Mouse (Mus musculus) T-helper 1 cell (primary cell): Measurements from ENCODE around the gene Smg9.

Experiments
- in situ Hi-C: fragments of 300-600 bp; cut with MboI, MseI; formaldehyde crosslinking; loops from one replicate; pipeline ENCODE4 v1.15.1; 2025; ENCODE audit warnings: high pct_unique_total_duplicates

Gene Smg9

GRCm38 (mm10) chr7:24439891-24440290, 40.5 kb downstream of the Smg9 start:
- in situ Hi-C loops = no loop called here

- in situ Hi-C loops = no loop called here
Observed at GRCm38 (mm10) chr7:24441785-24442184, 42.4 kb downstream of the Smg9 start.

GRCm38 (mm10) chr7:24442313-24442712, 42.9 kb downstream of the Smg9 start:
- in situ Hi-C loops = no loop called here

GRCm38 (mm10) chr7:24445266-24445926, 46.0 kb downstream of the Smg9 start:
- in situ Hi-C loops = no loop called here

- in situ Hi-C loops = no loop called here
Observed at GRCm38 (mm10) chr7:24446697-24447340, 47.4 kb downstream of the Smg9 start.

- in situ Hi-C loops = no loop called here
Observed at GRCm38 (mm10) chr7:24448782-24449517, 49.5 kb downstream of the Smg9 start.

- in situ Hi-C loops = no loop called here
Observed at GRCm38 (mm10) chr7:24450585-24451017, 51.2 kb downstream of the Smg9 start.

- in situ Hi-C loops = no loop called here
Observed at GRCm38 (mm10) chr7:24451855-24452311, 52.5 kb downstream of the Smg9 start, which contains the start of gene Irgc1. TSS of gene Irgc1 (minus strand) at chr7:24452297.

- in situ Hi-C loops = no loop called here
Observed at GRCm38 (mm10) chr7:24454199-24454598, 54.8 kb downstream of the Smg9 start.

- in situ Hi-C loops = no loop called here
Observed at GRCm38 (mm10) chr7:24455726-24456125, 56.3 kb downstream of the Smg9 start.

GRCm38 (mm10) chr7:24457726-24458370, 58.4 kb downstream of the Smg9 start:
- in situ Hi-C loops = no loop called here

GRCm38 (mm10) chr7:24459440-24459839, 60.0 kb downstream of the Smg9 start:
- in situ Hi-C loops = no loop called here

GRCm38 (mm10) chr7:24459843-24460242, 60.4 kb downstream of the Smg9 start:
- in situ Hi-C loops = no loop called here

- in situ Hi-C loops = no loop called here
Observed at GRCm38 (mm10) chr7:24461376-24462051, 62.1 kb downstream of the Smg9 start.

GRCm38 (mm10) chr7:24462388-24463319, 63.2 kb downstream of the Smg9 start, which contains the start of gene Plaur:
TSS of gene Plaur (plus strand) at chr7:24462484.
- in situ Hi-C loops = no loop called here

- in situ Hi-C loops = no loop called here
Observed at GRCm38 (mm10) chr7:24466835-24467234, 67.4 kb downstream of the Smg9 start.

GRCm38 (mm10) chr7:24467886-24468285, 68.5 kb downstream of the Smg9 start:
- in situ Hi-C loops = no loop called here

GRCm38 (mm10) chr7:24469126-24469525, 69.7 kb downstream of the Smg9 start:
- in situ Hi-C loops = no loop called here

- in situ Hi-C loops = no loop called here
Observed at GRCm38 (mm10) chr7:24470356-24470755, 70.9 kb downstream of the Smg9 start.
